Mouse (Mus musculus) G1E (cell line): ENCODE measurements at regions not wholly inside any gene's neighbourhood (a gene's known extent, or its start where the extent isn't known, plus 50 kb on each side); places are given as distances from the start of the nearest gene placed in this dataset.

Experiments
- ATAC-seq: 2 replicates; pipeline ENCODE4 v1.8.0; 2016; ENCODE audit warnings: mild to moderate bottlenecking; ENCODE audit not compliant: insufficient number of reproducible peaks, poor library complexity, low FRiP score, severe bottlenecking; ENCODE audit errors: extremely low read depth
- DNase-seq: peaks from one replicate; pipeline ENCODE4 v3.0.0; 2012; ENCODE audit warnings: low spot score
- H3K27me3 ChIP-seq: 2 replicates; pipeline ENCODE4 v1.6.1; 2012; ENCODE audit warnings: mild to moderate bottlenecking, low read length, inconsistent platforms; ENCODE audit not compliant: insufficient read depth
- H3K36me3 ChIP-seq: replicated peaks from 2 replicates; pipeline ENCODE3; 2012; ENCODE audit warnings: mild to moderate bottlenecking, inconsistent platforms
- H3K4me1 ChIP-seq: 2 replicates; pipeline ENCODE4 v1.6.1; 2012; ENCODE audit warnings: low read depth, low read length, inconsistent platforms, mixed read lengths; ENCODE audit not compliant: insufficient read depth
- H3K4me3 ChIP-seq: 2 replicates; pipeline ENCODE4 v1.5.1; 2012; ENCODE audit warnings: low read depth, mild to moderate bottlenecking, inconsistent platforms, low read length, moderate library complexity, mixed read lengths
- H3K9me3 ChIP-seq: replicated peaks from 2 replicates; pipeline ENCODE4 v1.6.1; 2012; ENCODE audit warnings: inconsistent platforms
- CTCF ChIP-seq: IDR thresholded peaks from 2 replicates; pipeline ENCODE4 v1.5.1; 2012; ENCODE audit warnings: low read depth, low read length, inconsistent platforms, mixed read lengths
- GATA1 ChIP-seq: IDR thresholded peaks from 2 replicates; pipeline ENCODE4 v1.6.1; 2012; ENCODE audit warnings: borderline replicate concordance, low read length, inconsistent platforms, mixed read lengths
- GATA2 ChIP-seq: IDR thresholded peaks from 2 replicates; pipeline ENCODE4 v1.6.1; 2012; ENCODE audit warnings: low read depth, low read length, inconsistent platforms, borderline replicate concordance
- POLR2AphosphoS5 ChIP-seq: IDR thresholded peaks from 2 replicates; pipeline ENCODE4 v1.6.1; 2012; ENCODE audit warnings: low read depth, low read length, inconsistent platforms; ENCODE audit not compliant: insufficient replicate concordance
- TAL1 ChIP-seq: conservative IDR thresholded peaks from 2 replicates; pipeline ENCODE4 v1.6.1; 2012; ENCODE audit warnings: low read depth, low read length, inconsistent platforms, mixed read lengths

- Histone ChIP-seq H3K36me3 (no peaks in the 10 kb centered on the region), H3K9me3 (peaks cover 45% of the 10 kb centered on the region), H3K27me3 (no peaks in the 10 kb centered on the region), H3K4me1 (no peaks in the 10 kb centered on the region), H3K4me3 (no peak overlapping the region)
- ATAC-seq (no peak), DNase-seq (no peak)
- TF ChIP-seq CTCF (no peak), GATA2 (no peak)
Observed at GRCm38 (mm10) chr9:101340796-101341465, 89.3 kb upstream of the Ppp2r3a start.

- no peak for ATAC-seq
- H3K27me3 ChIP-seq: no peaks in the 10 kb centered on the region
- TF ChIP-seq TAL1 (no peak), CTCF (no peak), GATA2 (no peak), GATA1 (no peak), POLR2AphosphoS5 (no peak)
- H3K36me3 ChIP-seq: no peaks in the 10 kb centered on the region
- no peak overlapping the region for H3K4me3 ChIP-seq
- peaks cover 11% of the 10 kb centered on the region for H3K9me3 ChIP-seq
- no peaks in the 10 kb centered on the region for H3K4me1 ChIP-seq
- DNase-seq: no peak
Observed at GRCm38 (mm10) chr9:101329032-101329824, 77.6 kb upstream of the Ppp2r3a start.

GRCm38 (mm10) chr9:101326961-101327360 is 75.4 kb upstream of the Ppp2r3a start:
- no peak overlapping the region for H3K4me3 ChIP-seq
- no peaks in the 10 kb centered on the region for H3K4me1 ChIP-seq
- TF ChIP-seq GATA1: no peak
- ATAC-seq: no peak
- H3K9me3 ChIP-seq: peaks cover 23% of the 10 kb centered on the region
- H3K36me3 ChIP-seq: no peaks in the 10 kb centered on the region
- no peaks in the 10 kb centered on the region for H3K27me3 ChIP-seq
- no peak for DNase-seq

GRCm38 (mm10) chr9:101314036-101314435 is 62.4 kb upstream of the Ppp2r3a start:
- ATAC-seq (no peak), DNase-seq (no peak)
- Histone ChIP-seq H3K27me3 (no peaks in the 10 kb centered on the region), H3K4me3 (no peak overlapping the region), H3K4me1 (no peaks in the 10 kb centered on the region), H3K36me3 (no peaks in the 10 kb centered on the region), H3K9me3 (peaks cover 13% of the 10 kb centered on the region)
- no peak for TF ChIP-seq GATA1
- TF ChIP-seq TAL1: no peak
- no peak for TF ChIP-seq CTCF
- TF ChIP-seq POLR2AphosphoS5: no peak
- no peak for TF ChIP-seq GATA2

DNA sequence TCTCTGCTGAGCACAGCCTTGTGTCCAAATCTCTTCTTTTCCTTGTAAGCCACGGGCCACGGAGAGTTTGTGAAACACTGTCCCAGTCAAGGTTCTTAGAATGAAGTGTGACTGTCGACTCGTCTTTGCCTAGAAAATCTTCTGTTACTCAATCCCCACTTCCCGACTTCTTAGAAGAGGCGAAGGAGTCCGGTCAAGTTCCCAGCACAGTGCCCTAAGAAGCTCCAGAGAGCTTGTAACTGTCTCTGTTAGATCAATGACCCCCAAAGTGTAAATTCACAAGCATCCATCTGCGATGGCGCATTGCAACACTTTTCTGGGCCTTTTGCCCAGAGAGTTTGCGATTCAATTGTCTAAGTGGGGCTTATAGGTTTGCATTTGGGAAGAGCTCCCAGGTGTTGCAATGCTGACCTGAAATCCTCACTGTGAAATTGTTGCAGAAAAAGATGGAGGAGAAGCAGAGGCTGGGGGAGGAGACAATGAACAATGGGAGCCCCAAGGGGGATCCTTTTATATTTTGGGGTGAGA is 54.9 kb upstream of the Ppp2r3a start:
- TF ChIP-seq POLR2AphosphoS5 (no peak), TAL1 (no peak), GATA1 (no peak), GATA2 (no peak), CTCF (no peak)
- H3K36me3 ChIP-seq: no peaks in the 10 kb centered on the region
- no peak for ATAC-seq
- peaks cover 27% of the 10 kb centered on the region for H3K9me3 ChIP-seq
- H3K27me3 ChIP-seq: no peaks in the 10 kb centered on the region
- no peak overlapping the region for H3K4me3 ChIP-seq
- H3K4me1 ChIP-seq: no peaks in the 10 kb centered on the region
- no peak for DNase-seq

DNA sequence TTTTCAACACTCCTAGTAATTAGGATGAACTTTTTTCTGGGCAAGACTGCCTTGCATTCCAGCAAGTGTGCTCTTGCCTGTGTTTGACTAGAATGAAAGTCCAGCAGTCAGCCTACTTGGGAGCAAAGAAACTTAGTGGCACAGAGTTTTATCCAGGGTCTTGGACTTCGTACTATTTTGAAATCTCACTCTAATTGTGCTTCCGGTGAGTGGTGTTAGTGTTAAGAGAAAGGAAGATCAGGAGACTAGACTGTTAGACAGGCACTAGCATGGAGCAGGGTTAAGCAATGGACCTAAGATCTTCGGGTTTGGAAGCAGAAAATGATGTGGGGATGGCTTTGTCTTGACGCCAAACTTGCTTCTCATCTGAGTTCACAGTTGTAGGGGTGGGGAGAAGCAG is 54.1 kb upstream of the Ppp2r3a start:
- no peaks in the 10 kb centered on the region for H3K27me3 ChIP-seq
- no peak for ATAC-seq

More for the DNA sequence above, 54.1 kb upstream of the Ppp2r3a start:
- H3K36me3 ChIP-seq: no peaks in the 10 kb centered on the region
- no peak for DNase-seq
- no peak for TF ChIP-seq TAL1
- no peak for TF ChIP-seq GATA1
- TF ChIP-seq GATA2: no peak
- no peak for TF ChIP-seq CTCF
- no peak for TF ChIP-seq POLR2AphosphoS5
- H3K9me3 ChIP-seq: peaks cover 29% of the 10 kb centered on the region
- H3K4me3 ChIP-seq: no peak overlapping the region
- no peaks in the 10 kb centered on the region for H3K4me1 ChIP-seq
